Mouse (Mus musculus): Measurements from ENCODE around the gene Smarcd2. TPM values are rescaled to one million over a fixed set of nuclear protein-coding genes. Genes with fewer than 3 reads are reported as not detected.

The Smarcd2 gene
- polyA plus RNA-seq, 1 experiment from 2014 or later: 12.4 TPM

GRCm38 (mm10) chr11:106216730-106217490 is 55.9 kb downstream of the Smarcd2 start, which contains the start of gene Ddx42:
Gene Ddx42 (plus strand): TSS chr11:106216926.
- Histone ChIP-seq H3K27me3 (replicated peaks; ENCODE audit: control insufficient read depth, insufficient read depth, low read length) (no peaks in the 10 kb centered on the region), H3K27ac (ENCODE audit: low read length) (peak within 1 kb of the TSS; percentile 97), H3K4me3 (replicated peaks; ENCODE audit: low read length) (peak within 1 kb of the TSS; percentile 87), H3K4me1 (replicated peaks; ENCODE audit: control insufficient read depth, insufficient read depth, low read length) (peaks cover 26% of the 10 kb centered on the region), H3K4me2 (ENCODE audit: low read length) (peak within 1 kb of the TSS; percentile 69), H3K36me3 (ENCODE audit: control insufficient read depth, insufficient read depth) (peaks cover 6% of the 10 kb centered on the region), H3K9ac (replicated peaks; ENCODE audit: low read depth, low read length) (peak within 1 kb of the TSS; percentile 95), H3K9me3 (ENCODE audit: control insufficient read depth, low read length) (no peaks in the 10 kb centered on the region)
- peak; percentile 95 for ATAC-seq
- under 1% methylated on average over 70 of the region's 70 CpGs for WGBS

- peaks cover 13% of the 10 kb centered on the region for H3K36me3 ChIP-seq (ENCODE audit: control insufficient read depth, insufficient read depth)
- WGBS: under 1% methylated on average over 46 of the region's 46 CpGs
- peaks cover 26% of the 10 kb centered on the region for H3K4me1 ChIP-seq (replicated peaks; ENCODE audit: control insufficient read depth, insufficient read depth, low read length)
- H3K27ac ChIP-seq (ENCODE audit: low read length): peak within 1 kb of the TSS; percentile 97
- no peaks in the 10 kb centered on the region for H3K9me3 ChIP-seq (ENCODE audit: control insufficient read depth, low read length)
- H3K4me2 ChIP-seq (ENCODE audit: low read length): peak within 1 kb of the TSS; percentile 69
- peak; percentile 97 for ATAC-seq
- no peaks in the 10 kb centered on the region for H3K27me3 ChIP-seq (replicated peaks; ENCODE audit: control insufficient read depth, insufficient read depth, low read length)
- H3K9ac ChIP-seq (replicated peaks; ENCODE audit: low read depth, low read length): peak within 1 kb of the TSS; percentile 95
- H3K4me3 ChIP-seq (replicated peaks; ENCODE audit: low read length): peak within 1 kb of the TSS; percentile 87
Observed at GRCm38 (mm10) chr11:106215927-106216729, 56.6 kb downstream of the Smarcd2 start, which contains the start of gene Ccdc47. Gene Ccdc47 (minus strand): TSS chr11:106216344.

GRCm38 (mm10) chr11:106215450-106215859 is 57.3 kb downstream of the Smarcd2 start:
- 33% methylated on average over 7 of the region's 7 CpGs for WGBS
- no peak for ATAC-seq
- Histone ChIP-seq H3K36me3 (ENCODE audit: control insufficient read depth, insufficient read depth) (peaks cover 16% of the 10 kb centered on the region), H3K27ac (ENCODE audit: low read length) (no peak overlapping the region), H3K4me1 (replicated peaks; ENCODE audit: control insufficient read depth, insufficient read depth, low read length) (peaks cover 26% of the 10 kb centered on the region), H3K4me2 (ENCODE audit: low read length) (peak overlapping the region; percentile 69), H3K9me3 (ENCODE audit: control insufficient read depth, low read length) (no peaks in the 10 kb centered on the region), H3K9ac (replicated peaks; ENCODE audit: low read depth, low read length) (peak overlapping the region; percentile 85), H3K4me3 (replicated peaks; ENCODE audit: low read length) (peak overlapping the region; percentile 87), H3K27me3 (replicated peaks; ENCODE audit: control insufficient read depth, insufficient read depth, low read length) (no peaks in the 10 kb centered on the region)

- no peak overlapping the region for H3K9ac ChIP-seq (replicated peaks; ENCODE audit: low read depth, low read length)
- no peak for ATAC-seq
- H3K4me2 ChIP-seq (ENCODE audit: low read length): no peak overlapping the region
- H3K9me3 ChIP-seq (ENCODE audit: control insufficient read depth, low read length): no peaks in the 10 kb centered on the region
- WGBS: 94% methylated on average over 5 of the region's 5 CpGs
- peaks cover 26% of the 10 kb centered on the region for H3K4me1 ChIP-seq (replicated peaks; ENCODE audit: control insufficient read depth, insufficient read depth, low read length)
- H3K27ac ChIP-seq (ENCODE audit: low read length): no peak overlapping the region
- H3K36me3 ChIP-seq (ENCODE audit: control insufficient read depth, insufficient read depth): peaks cover 21% of the 10 kb centered on the region
- no peak overlapping the region; the same call in 1 of the 2 replicates for H3K4me3 ChIP-seq (replicated peaks; ENCODE audit: low read length)
- H3K27me3 ChIP-seq (replicated peaks; ENCODE audit: control insufficient read depth, insufficient read depth, low read length): no peaks in the 10 kb centered on the region
Observed at GRCm38 (mm10) chr11:106214856-106215255, 57.9 kb downstream of the Smarcd2 start.

Other genes starting within 250 kb of the Smarcd2 start
- gene Dcaf7, start 236.1 kb downstream of the Smarcd2 start, polyA plus RNA-seq (2015; fragmentation: Nextera tagmentation; extraction: Ambion mirVana): 136 and 145 TPM in 2 replicates
- gene Taco1, start 206.9 kb downstream of the Smarcd2 start, polyA plus RNA-seq (2015; fragmentation: Nextera tagmentation; extraction: Ambion mirVana): 7.0 and 7.5 TPM in 2 replicates
- 14.7 and 15.6 TPM in 2 replicates for gene Map3k3, start 188.4 kb downstream of the Smarcd2 start, polyA plus RNA-seq (2015; fragmentation: Nextera tagmentation; extraction: Ambion mirVana)
- gene Gm10840, start 112.1 kb downstream of the Smarcd2 start, polyA plus RNA-seq (2015; fragmentation: Nextera tagmentation; extraction: Ambion mirVana): 1.1 and 1.2 TPM in 2 replicates
- 205 and 209 TPM in 2 replicates for gene Limd2, start 112.1 kb downstream of the Smarcd2 start, polyA plus RNA-seq (2015; fragmentation: Nextera tagmentation; extraction: Ambion mirVana)
- gene Strada, start 70.8 kb downstream of the Smarcd2 start, polyA plus RNA-seq (2015; fragmentation: Nextera tagmentation; extraction: Ambion mirVana): 28.8 and 30.9 TPM in 2 replicates
- 110 TPM in 2 replicates for gene Ccdc47, start 56.6 kb downstream of the Smarcd2 start, polyA plus RNA-seq (2015; fragmentation: Nextera tagmentation; extraction: Ambion mirVana)
- 112 and 115 TPM in 2 replicates for gene Ddx42, start 56.0 kb downstream of the Smarcd2 start, polyA plus RNA-seq (2015; fragmentation: Nextera tagmentation; extraction: Ambion mirVana)
- 40.7 and 41.8 TPM in 2 replicates for gene Ftsj3, start 16.9 kb downstream of the Smarcd2 start, polyA plus RNA-seq (2015; fragmentation: Nextera tagmentation; extraction: Ambion mirVana)
- gene Psmc5, start 16.8 kb downstream of the Smarcd2 start, polyA plus RNA-seq (2015; fragmentation: Nextera tagmentation; extraction: Ambion mirVana): 270 and 287 TPM in 2 replicates
- 0.11 and 0.17 TPM in 2 replicates for gene Tcam1, start 3.7 kb upstream of the Smarcd2 start, polyA plus RNA-seq (2015; fragmentation: Nextera tagmentation; extraction: Ambion mirVana)
- gene Gh, start 28.9 kb upstream of the Smarcd2 start, polyA plus RNA-seq (2015; fragmentation: Nextera tagmentation; extraction: Ambion mirVana): not detected in 2 replicates
- gene Cd79b, start 41.8 kb upstream of the Smarcd2 start, polyA plus RNA-seq (2015; fragmentation: Nextera tagmentation; extraction: Ambion mirVana): 0.65 and 0.75 TPM in 2 replicates
- gene Scn4a, start 80.3 kb upstream of the Smarcd2 start, polyA plus RNA-seq (2015; fragmentation: Nextera tagmentation; extraction: Ambion mirVana): 0.03 TPM in 1 of 2 replicates, not detected in the other
- gene Prr29, start 92.5 kb upstream of the Smarcd2 start, polyA plus RNA-seq (2015; fragmentation: Nextera tagmentation; extraction: Ambion mirVana): not detected in 2 replicates
- 10.9 and 12.6 TPM in 2 replicates for gene Icam2, start 115.1 kb upstream of the Smarcd2 start, polyA plus RNA-seq (2015; fragmentation: Nextera tagmentation; extraction: Ambion mirVana)
- gene Ern1, start 214.9 kb upstream of the Smarcd2 start, polyA plus RNA-seq (2015; fragmentation: Nextera tagmentation; extraction: Ambion mirVana): 4.9 and 6.0 TPM in 2 replicates